Mouse (Mus musculus) heart, postnatal 0 days (tissue): ENCODE results near the gene Lman1l. TPM values are rescaled to one million over a fixed set of nuclear protein-coding genes. Genes with fewer than 3 reads are reported as not detected.

Experiments used
- ATAC-seq: fragments of 200-750 bp; cut with Nextera tagmentation; 2 replicates; pipeline ENCODE4 v1.8.0; 2017; ENCODE audit warnings: low read depth, moderate number of reproducible peaks, moderate library complexity; ENCODE audit not compliant: insufficient read depth
- DNase-seq: peaks from one replicate; pipeline ENCODE4 v3.0.0-alpha.2; 2016; ENCODE audit warnings: low spot score
- H3K27ac ChIP-seq: fragments of 300-500 bp; sonication (generic); 2 replicates; pipeline ENCODE4 v1.5.1; 2014; ENCODE audit warnings: low read depth, mild to moderate bottlenecking
- H3K27me3 ChIP-seq: fragments of 300-500 bp; sonication (generic); 2 replicates; pipeline ENCODE4 v1.6.1; 2014; ENCODE audit warnings: low read length, mixed read lengths; ENCODE audit not compliant: control insufficient read depth, insufficient read depth
- H3K36me3 ChIP-seq: fragments of 300-500 bp; sonication (generic); replicated peaks from 2 replicates; pipeline ENCODE4 v1.6.1; 2014; ENCODE audit warnings: low read length, mixed read lengths; ENCODE audit not compliant: control insufficient read depth, insufficient read depth
- H3K4me1 ChIP-seq: fragments of 300-500 bp; sonication (generic); 2 replicates; pipeline ENCODE4 v1.6.1; 2014; ENCODE audit warnings: antibody characterized with exemption; ENCODE audit not compliant: control insufficient read depth, insufficient read depth
- H3K4me2 ChIP-seq: fragments of 300-500 bp; sonication (generic); 2 replicates; pipeline ENCODE4 v1.6.1; 2014; ENCODE audit warnings: low read depth, mild to moderate bottlenecking, low read length, moderate library complexity
- H3K4me3 ChIP-seq: fragments of 300-500 bp; sonication (generic); 2 replicates; pipeline ENCODE4 v1.5.1; 2014; ENCODE audit warnings: low read depth, low read length
- H3K9ac ChIP-seq: fragments of 300-500 bp; sonication (generic); replicated peaks from 2 replicates; pipeline ENCODE4 v1.6.1; 2014; ENCODE audit warnings: low read depth, low read length, mixed read lengths
- H3K9me3 ChIP-seq: fragments of 300-500 bp; sonication (generic); replicated peaks from 2 replicates; pipeline ENCODE4 v1.6.1; 2016; ENCODE audit warnings: low read length; ENCODE audit not compliant: control insufficient read depth
- CTCF ChIP-seq: IDR thresholded peaks from 2 replicates; pipeline ENCODE4 v1.5.1; 2016; ENCODE audit warnings: antibody characterized with exemption, control low read depth, low read depth
- EP300 ChIP-seq: IDR thresholded peaks from 2 replicates; pipeline ENCODE4 v1.6.1; 2016; ENCODE audit warnings: antibody characterized with exemption, low read depth
- WGBS: fragments of 180-500 bp; shearing (Covaris S2); extraction: QIAGEN DNeasy Blood & Tissue Kit; methylation state at CpG from one replicate; pipeline ENCODE4 v1.1.7; 2014; 5-methylcytosine and 5-hydroxymethylcytosine counted together
- polyA plus RNA-seq: library from polyadenylated mRNA; unstranded; fragments of >200 nt; fragmentation: Nextera tagmentation; extraction: Ambion mirVana; gene quantifications from 2 replicates; pipeline ENCODE4 v1.2.1, GENCODE M21; 2015
- total RNA-seq: library from RNA; depleted of rRNA; stranded (reverse); fragments of >200 nt; gene quantifications from 2 replicates; pipeline ENCODE4 v1.2.3, GENCODE M21; 2014; ENCODE audit warnings: low replicate concordance

Lman1l gene
- total and polyA plus RNA-seq, 2 experiments from 2014 or later: 0.15 TPM; not detected in 1

- Histone ChIP-seq H3K4me3 (no peak overlapping the region), H3K27me3 (no peaks in the 10 kb centered on the region), H3K9ac (no peak overlapping the region), H3K4me1 (peaks cover 3% of the 10 kb centered on the region; the same call in 1 of the 2 replicates), H3K9me3 (no peaks in the 10 kb centered on the region), H3K36me3 (no peaks in the 10 kb centered on the region), H3K27ac (no peak overlapping the region), H3K4me2 (no peak overlapping the region)
- no peak for TF ChIP-seq CTCF
- no peak for TF ChIP-seq EP300
- DNase-seq (no peak), ATAC-seq (no peak)
- 76% methylated on average over 19 of the region's 19 CpGs for WGBS
These were observed 36.2 kb upstream of the Lman1l start for GRCm38 (mm10) chr9:57656631-57657350.

DNA sequence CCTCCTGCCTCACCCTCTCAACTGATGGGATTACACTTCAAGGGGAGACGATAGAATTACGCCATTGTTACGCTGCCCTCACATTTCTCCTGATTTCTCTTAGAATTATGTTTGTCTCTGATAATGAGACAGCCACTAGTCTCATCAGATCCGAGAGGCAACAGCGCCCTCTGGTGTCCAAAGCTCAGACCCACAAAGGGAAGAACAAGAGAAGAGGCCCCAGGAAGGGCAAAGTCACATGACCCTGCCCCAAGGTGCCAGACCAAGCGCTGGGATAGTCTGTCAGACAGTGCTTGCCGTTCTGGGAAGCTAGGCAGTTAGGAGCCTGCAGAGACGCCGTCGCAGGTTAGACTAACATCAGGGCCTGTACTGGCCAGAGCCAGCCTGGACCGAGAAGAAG, 35.2 kb upstream of the Lman1l start:
- ATAC-seq (peak; percentile 84), DNase-seq (peak; percentile 82)
- peaks cover 7% of the 10 kb centered on the region; the same call in 1 of the 2 replicates for H3K4me1 ChIP-seq
- H3K27me3 ChIP-seq: no peaks in the 10 kb centered on the region
- peak overlapping the region; percentile 42 for H3K4me2 ChIP-seq
- 2% methylated on average over 11 of the region's 11 CpGs for WGBS
- no peak overlapping the region for H3K9ac ChIP-seq
- H3K9me3 ChIP-seq: no peaks in the 10 kb centered on the region
- H3K27ac ChIP-seq: no peak overlapping the region
- TF ChIP-seq EP300: no peak
- peak; percentile 98 for TF ChIP-seq CTCF
- H3K36me3 ChIP-seq: no peaks in the 10 kb centered on the region
- H3K4me3 ChIP-seq: no peak overlapping the region

DNA sequence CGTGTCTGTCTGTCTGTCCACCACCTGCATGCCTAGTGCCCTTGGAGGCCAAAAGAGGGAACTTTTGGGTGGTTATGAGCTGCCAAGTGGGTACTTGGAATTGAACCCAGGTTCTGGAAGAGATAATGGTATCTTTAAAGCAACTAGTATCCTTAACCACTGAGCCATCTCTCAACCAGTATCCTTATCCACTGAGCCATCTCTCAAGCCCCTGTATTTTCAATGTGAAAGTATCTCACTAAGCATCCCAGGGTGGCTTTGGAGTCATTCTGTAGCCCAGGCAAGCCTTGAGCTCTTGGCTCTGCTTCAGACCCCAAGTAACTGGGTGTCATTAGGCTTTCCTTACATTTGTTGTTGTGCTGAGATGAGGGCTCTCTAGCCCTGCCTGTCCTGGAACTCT, 34.4 kb upstream of the Lman1l start:
- TF ChIP-seq CTCF (no peak), EP300 (no peak)
- Histone ChIP-seq H3K27me3 (no peaks in the 10 kb centered on the region), H3K27ac (no peak overlapping the region), H3K9ac (no peak overlapping the region), H3K4me1 (peaks cover 9% of the 10 kb centered on the region; the same call in 1 of the 2 replicates), H3K4me2 (no peak overlapping the region), H3K36me3 (no peaks in the 10 kb centered on the region), H3K9me3 (no peaks in the 10 kb centered on the region), H3K4me3 (no peak overlapping the region)
- DNase-seq: no peak
- no peak for ATAC-seq
- 85% methylated on average over 1 of the region's 1 CpGs for WGBS

- Histone ChIP-seq H3K4me1 (peaks cover 9% of the 10 kb centered on the region; the same call in 1 of the 2 replicates), H3K27me3 (no peaks in the 10 kb centered on the region), H3K27ac (no peak within 1 kb of the TSS; the same call in 1 of the 2 replicates), H3K36me3 (no peaks in the 10 kb centered on the region), H3K4me3 (no peak within 1 kb of the TSS), H3K9ac (no peak within 1 kb of the TSS), H3K4me2 (no peak within 1 kb of the TSS), H3K9me3 (no peaks in the 10 kb centered on the region)
- ATAC-seq (no peak), DNase-seq (no peak)
- WGBS: 71% methylated on average over 5 of the region's 5 CpGs
- no peak for TF ChIP-seq CTCF
- no peak for TF ChIP-seq EP300
These were observed 32.7 kb upstream of the Lman1l start, which contains the start of gene Csk for GRCm38 (mm10) chr9:57653283-57653682. Gene Csk, minus strand, starts transcription at chr9:57653631.

DNA sequence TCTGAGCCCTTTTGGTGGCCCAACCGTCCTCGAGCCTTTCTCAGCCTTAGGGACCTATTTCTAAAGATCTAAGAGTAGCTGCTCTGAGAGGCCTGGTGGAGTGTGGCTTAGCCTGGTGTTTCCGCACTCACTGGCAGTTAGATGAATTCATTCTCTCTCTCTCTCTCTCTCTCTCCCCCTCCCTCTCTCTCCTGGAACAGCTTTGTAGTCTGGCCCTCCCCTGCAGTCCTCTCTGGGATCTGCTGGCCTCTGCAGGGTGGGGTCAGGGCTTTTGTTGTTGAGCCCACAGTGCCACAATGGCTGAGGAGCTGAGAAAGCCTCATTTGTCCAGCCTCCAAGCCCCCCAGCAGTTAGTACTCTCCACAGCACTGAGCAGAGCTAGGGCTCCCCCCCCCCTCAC, 32.3 kb upstream of the Lman1l start:
- Histone ChIP-seq H3K36me3 (no peaks in the 10 kb centered on the region), H3K4me2 (no peak overlapping the region), H3K4me1 (peaks cover 9% of the 10 kb centered on the region; the same call in 1 of the 2 replicates), H3K27ac (no peak overlapping the region; the same call in 1 of the 2 replicates), H3K9me3 (no peaks in the 10 kb centered on the region), H3K27me3 (no peaks in the 10 kb centered on the region), H3K9ac (no peak overlapping the region), H3K4me3 (no peak overlapping the region)
- WGBS: 56% methylated on average over 3 of the region's 3 CpGs
- no peak for DNase-seq
- TF ChIP-seq CTCF (no peak), EP300 (no peak)
- ATAC-seq: no peak
